Mouse (Mus musculus) cerebellum, adult 2 months (tissue): ENCODE data around the gene Gm45837. TPM values are rescaled to one million over a fixed set of nuclear protein-coding genes. Genes with fewer than 3 reads are reported as not detected.

Source experiments
- DNase-seq, 2 experiments: peaks; one replicate each; pipeline ENCODE4 v3.0.0; 2021
- H3K27ac ChIP-seq: fragments of 200-500 bp; 2 replicates; pipeline ENCODE4 v1.5.1; 2012; ENCODE audit warnings: low read length, control low read depth, inconsistent platforms; ENCODE audit not compliant: insufficient read depth
- H3K27me3 ChIP-seq: fragments of 200-500 bp; 2 replicates; pipeline ENCODE4 v1.6.1; 2012; ENCODE audit warnings: inconsistent platforms, mild to moderate bottlenecking, low read length, moderate library complexity; ENCODE audit not compliant: control insufficient read depth, insufficient read depth
- H3K4me1 ChIP-seq: fragments of 200-500 bp; 2 replicates; pipeline ENCODE4 v1.6.1; 2011; ENCODE audit warnings: low read length; ENCODE audit not compliant: control insufficient read depth, insufficient read depth
- H3K4me3 ChIP-seq: fragments of 200-500 bp; replicated peaks from 2 replicates; pipeline ENCODE3; 2011; ENCODE audit warnings: mild to moderate bottlenecking, low read depth, low read length, control low read depth; ENCODE audit not compliant: insufficient read depth
- CTCF ChIP-seq: fragments of 200-500 bp; IDR thresholded peaks from 2 replicates; pipeline ENCODE4 v1.5.1; 2011; ENCODE audit warnings: low read depth, mild to moderate bottlenecking, control low read depth, low read length, moderate library complexity, borderline replicate concordance; ENCODE audit not compliant: insufficient read depth
- POLR2A ChIP-seq: fragments of 200-500 bp; IDR thresholded peaks from 2 replicates; pipeline ENCODE4 v1.6.1; 2011; ENCODE audit warnings: low read length, control low read depth, borderline replicate concordance; ENCODE audit not compliant: insufficient read depth
- WGBS: fragments of 180-500 bp; shearing (Covaris S2); methylation state at CpG from one replicate; pipeline ENCODE4 v1.1.7; 2018; 5-methylcytosine and 5-hydroxymethylcytosine counted together
- polyA plus RNA-seq: library from polyadenylated mRNA; depleted of rRNA; stranded (reverse); fragments of >200 nt; gene quantifications from 2 replicates; pipeline ENCODE4 v1.2.3, GENCODE M21; 2012

Gene Gm45837
- polyA plus RNA-seq, 1 experiment = 1.2 TPM

GRCm38 (mm10) chr7:101464927-101465326 lies 54.2 kb downstream of the Gm45837 start:
- TF ChIP-seq CTCF = no peak
- no peak for TF ChIP-seq POLR2A
- Histone ChIP-seq H3K4me3 (no peak overlapping the region), H3K27ac (no peak overlapping the region), H3K27me3 (no peaks in the 10 kb centered on the region; the same call in 1 of the 2 replicates), H3K4me1 (peaks cover 38% of the 10 kb centered on the region)
- DNase-seq = no peak
- 67% methylated on average over 4 of the region's 4 CpGs for WGBS

GRCm38 (mm10) chr7:101465392-101465791 lies 54.7 kb downstream of the Gm45837 start:
- no peak for DNase-seq
- 37% methylated on average over 14 of the region's 14 CpGs for WGBS
- Histone ChIP-seq H3K4me3 (no peak overlapping the region), H3K27ac (no peak overlapping the region), H3K4me1 (peaks cover 35% of the 10 kb centered on the region), H3K27me3 (no peaks in the 10 kb centered on the region; the same call in 1 of the 2 replicates)
- TF ChIP-seq POLR2A (no peak), CTCF (no peak)

- no peak for DNase-seq
- H3K4me3 ChIP-seq = no peak overlapping the region
- H3K27me3 ChIP-seq = no peaks in the 10 kb centered on the region
- 96% methylated on average over 8 of the region's 8 CpGs for WGBS
- H3K4me1 ChIP-seq = peaks cover 34% of the 10 kb centered on the region
- H3K27ac ChIP-seq = no peak overlapping the region
- TF ChIP-seq POLR2A (no peak), CTCF (no peak)
Observed at GRCm38 (mm10) chr7:101465850-101466580, 55.3 kb downstream of the Gm45837 start.

GRCm38 (mm10) chr7:101466581-101467081 lies 55.9 kb downstream of the Gm45837 start:
- TF ChIP-seq CTCF = no peak
- TF ChIP-seq POLR2A = no peak

DNA sequence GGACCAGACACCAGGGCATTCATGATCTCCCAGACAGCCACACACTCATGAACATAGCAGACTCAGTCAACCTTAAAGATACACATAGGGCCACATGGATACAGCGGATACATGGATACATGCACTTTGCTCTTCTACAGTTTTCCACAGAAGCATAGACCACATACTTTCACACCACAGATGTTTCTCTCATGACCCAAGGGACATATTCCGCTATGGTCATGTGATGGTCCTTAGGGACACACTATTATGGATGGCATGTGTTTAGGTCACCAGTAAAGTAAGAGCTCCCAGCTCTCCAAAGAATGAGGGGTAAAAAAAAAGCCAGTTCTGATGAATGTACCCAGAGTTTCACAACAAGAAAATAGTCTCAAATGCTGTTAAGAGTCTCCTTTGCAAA lies 60.7 kb downstream of the Gm45837 start:
- no peak for DNase-seq
- no peaks in the 10 kb centered on the region for H3K27me3 ChIP-seq
- H3K4me3 ChIP-seq = no peak overlapping the region
- TF ChIP-seq CTCF (no peak), POLR2A (no peak)
- WGBS = 95% methylated on average over 2 of the region's 2 CpGs
- no peak overlapping the region for H3K27ac ChIP-seq
- H3K4me1 ChIP-seq = peaks cover 7% of the 10 kb centered on the region

More at GRCm38 (mm10) chr7:101466581-101467081, 55.9 kb downstream of the Gm45837 start:
- Histone ChIP-seq H3K4me3 (no peak overlapping the region), H3K27me3 (no peaks in the 10 kb centered on the region), H3K4me1 (peaks cover 32% of the 10 kb centered on the region), H3K27ac (no peak overlapping the region)
- no peak for DNase-seq
- WGBS = 94% methylated on average over 6 of the region's 6 CpGs

GRCm38 (mm10) chr7:101471968-101472480 lies 61.3 kb downstream of the Gm45837 start:
- TF ChIP-seq POLR2A (no peak), CTCF (no peak)
- Histone ChIP-seq H3K4me1 (peaks cover 13% of the 10 kb centered on the region), H3K4me3 (no peak overlapping the region), H3K27ac (no peak overlapping the region), H3K27me3 (no peaks in the 10 kb centered on the region)
- 70% methylated on average over 3 of the region's 3 CpGs for WGBS
- DNase-seq = no peak

- no peak overlapping the region for H3K4me3 ChIP-seq
- DNase-seq = no peak
- TF ChIP-seq CTCF (no peak), POLR2A (no peak)
- H3K27me3 ChIP-seq = no peaks in the 10 kb centered on the region
- H3K4me1 ChIP-seq = peaks cover 13% of the 10 kb centered on the region
- H3K27ac ChIP-seq = no peak overlapping the region
- 51% methylated on average over 10 of the region's 10 CpGs for WGBS
Observed at GRCm38 (mm10) chr7:101472598-101473558, 62.2 kb downstream of the Gm45837 start.
